Mouse (Mus musculus) embryonic fibroblast, embryonic 13.5 days (primary cell): ENCODE data around the gene Icosl. TPM values are rescaled to one million over a fixed set of nuclear protein-coding genes. Genes with fewer than 3 reads are reported as not detected.
A peak's percentile ranks its signal among the peaks of the same experiment; 100 is the strongest.

ENCODE experiments used
- H3K27ac ChIP-seq: 2 replicates; pipeline ENCODE4 v1.5.1; 2012; ENCODE audit warnings: low read length, control low read depth, inconsistent platforms; ENCODE audit not compliant: insufficient read depth
- H3K4me1 ChIP-seq: 2 replicates; pipeline ENCODE4 v1.6.1; 2011; ENCODE audit warnings: low read length; ENCODE audit not compliant: control insufficient read depth, insufficient read depth
- H3K4me3 ChIP-seq: 2 replicates; pipeline ENCODE4 v1.5.1; 2011; ENCODE audit warnings: mild to moderate bottlenecking, control low read depth, low read length; ENCODE audit not compliant: insufficient read depth
- CTCF ChIP-seq: IDR thresholded peaks from 2 replicates; pipeline ENCODE4 v1.5.1; 2011; ENCODE audit warnings: mild to moderate bottlenecking, control low read depth, low read length, moderate library complexity, borderline replicate concordance; ENCODE audit not compliant: insufficient read depth
- POLR2A ChIP-seq: IDR thresholded peaks from 2 replicates; pipeline ENCODE4 v1.6.1; 2011; ENCODE audit warnings: low read depth, mild to moderate bottlenecking, control low read depth, low read length, moderate library complexity
- polyA plus RNA-seq: library from polyadenylated mRNA; stranded (reverse); fragments of >200 nt; gene quantifications from 2 replicates; pipeline ENCODE4 v1.2.4, GENCODE M21; 2011; ENCODE audit warnings: low read depth; ENCODE audit not compliant: missing spikeins, insufficient read length

Icosl gene
- polyA plus RNA-seq, 1 experiment = 0.98 TPM

DNA sequence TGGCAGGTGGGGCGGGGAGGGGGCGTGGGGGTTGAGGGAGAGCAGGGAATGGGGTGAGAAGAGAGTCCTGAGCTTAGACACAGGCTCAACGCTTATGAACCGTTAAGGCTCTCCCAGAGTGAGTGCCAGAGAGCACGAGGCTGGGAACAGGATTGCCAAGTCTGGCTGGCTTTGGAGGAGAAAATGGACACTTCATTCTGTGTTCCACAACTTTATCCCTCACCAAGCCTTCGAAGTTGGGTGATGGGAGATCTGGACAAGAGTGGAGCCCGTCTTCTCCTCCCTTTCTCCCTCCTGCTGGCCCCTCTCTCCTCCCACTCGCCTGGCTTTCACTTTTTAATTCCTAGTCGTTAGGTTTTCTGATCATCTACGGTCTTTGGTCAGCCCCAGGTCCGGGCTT lies 561 bp upstream of the Icosl start:
- Histone ChIP-seq H3K27ac (no peak overlapping the region), H3K4me1 (0 out of 2 replicates have a peak, but pooled peaks cover 2% of the 10 kb centered on the region), H3K4me3 (peak overlapping the region; percentile 56; the same call in 1 of the 2 replicates)
- TF ChIP-seq POLR2A (no peak), CTCF (no peak)

DNA sequence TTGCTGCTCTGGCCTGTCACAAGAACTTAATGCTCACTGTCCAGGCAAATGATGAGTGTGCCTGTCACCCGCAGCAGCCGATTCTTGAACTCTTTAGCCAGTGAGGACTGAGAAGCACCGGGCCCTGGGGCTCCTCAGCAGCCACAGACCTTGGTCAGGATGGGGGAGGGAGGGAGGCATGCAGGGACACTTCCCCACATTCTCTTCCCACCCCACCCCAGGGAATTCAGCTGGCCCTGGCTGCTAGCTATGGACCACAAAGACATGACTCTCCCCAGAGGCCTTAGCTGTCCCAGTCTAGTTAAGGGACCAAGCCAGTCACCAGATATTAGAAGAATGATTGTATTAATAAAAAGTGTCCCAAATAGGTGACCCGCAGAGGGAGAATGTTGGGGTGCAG lies 5.0 kb downstream of the Icosl start:
- TF ChIP-seq POLR2A (no peak), CTCF (no peak)

DNA sequence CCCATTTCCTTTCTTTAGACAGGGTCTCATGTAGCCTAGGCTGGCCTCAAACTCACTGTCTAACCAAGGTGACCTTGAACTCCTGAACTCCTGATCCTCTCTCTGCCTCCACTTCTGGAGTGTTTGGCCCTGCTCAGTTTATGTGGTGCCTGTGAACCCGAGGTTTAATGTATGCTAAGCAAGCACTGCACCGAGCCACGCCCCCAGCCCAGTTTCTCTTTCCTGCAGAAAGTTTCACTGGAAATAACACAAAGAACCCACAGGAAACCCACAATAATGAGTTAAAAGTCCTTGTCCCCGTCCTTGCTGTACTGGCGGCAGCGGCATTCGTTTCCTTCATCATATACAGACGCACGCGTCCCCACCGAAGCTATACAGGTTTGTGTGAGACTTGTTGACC lies 5.9 kb downstream of the Icosl start:
- H3K4me1 ChIP-seq = no peaks in the 10 kb centered on the region
- H3K27ac ChIP-seq = no peak overlapping the region
- H3K4me3 ChIP-seq = no peak overlapping the region
- TF ChIP-seq CTCF (no peak), POLR2A (no peak)

More for the DNA sequence above, 5.0 kb downstream of the Icosl start:
- Histone ChIP-seq H3K27ac (no peak overlapping the region), H3K4me3 (no peak overlapping the region), H3K4me1 (no peaks in the 10 kb centered on the region)

DNA sequence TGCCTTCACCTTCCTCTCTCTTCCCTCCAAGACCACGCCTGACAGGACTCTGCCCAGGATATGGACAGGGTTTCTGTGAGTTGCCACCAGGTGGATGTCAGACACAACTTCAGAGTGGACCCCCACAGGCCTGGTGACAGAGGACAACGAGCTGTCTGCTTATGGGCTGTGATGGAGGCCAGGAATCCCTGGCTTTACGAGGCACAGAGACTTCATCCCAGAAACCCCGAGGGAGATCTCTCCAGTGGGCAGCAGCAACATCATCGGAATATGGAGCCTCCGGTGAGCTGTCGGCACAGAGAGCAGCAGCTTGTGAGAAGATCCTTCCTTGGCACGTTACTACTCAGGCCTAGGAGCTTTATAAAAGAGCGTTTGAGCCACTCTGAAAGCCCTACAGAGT lies 8.8 kb downstream of the Icosl start:
- H3K4me3 ChIP-seq = no peak overlapping the region
- H3K27ac ChIP-seq = no peak overlapping the region
- H3K4me1 ChIP-seq = no peaks in the 10 kb centered on the region
- TF ChIP-seq CTCF (no peak), POLR2A (no peak)

DNA sequence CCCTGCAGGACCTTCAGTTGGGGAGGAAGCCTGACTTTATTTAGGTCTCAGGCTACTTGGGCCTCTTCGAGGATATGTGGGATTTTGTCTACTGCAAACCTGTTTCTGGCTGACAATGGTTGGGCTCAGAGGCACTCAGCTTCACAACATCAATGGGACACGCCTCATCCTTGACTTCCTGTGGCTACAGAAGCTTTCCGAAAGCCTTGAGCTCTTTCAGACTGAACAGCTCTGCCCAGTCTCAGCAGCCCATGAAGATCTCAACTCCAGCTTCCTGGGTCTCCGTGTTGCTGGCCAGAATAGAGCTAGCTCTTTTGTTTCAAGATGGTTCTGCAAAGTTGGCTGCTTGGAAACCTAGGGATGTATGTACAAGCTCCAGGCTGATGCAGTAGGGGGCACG lies 9.2 kb downstream of the Icosl start:
- Histone ChIP-seq H3K4me3 (no peak overlapping the region), H3K4me1 (no peaks in the 10 kb centered on the region), H3K27ac (no peak overlapping the region)
- no peak for TF ChIP-seq CTCF
- TF ChIP-seq POLR2A = no peak

DNA sequence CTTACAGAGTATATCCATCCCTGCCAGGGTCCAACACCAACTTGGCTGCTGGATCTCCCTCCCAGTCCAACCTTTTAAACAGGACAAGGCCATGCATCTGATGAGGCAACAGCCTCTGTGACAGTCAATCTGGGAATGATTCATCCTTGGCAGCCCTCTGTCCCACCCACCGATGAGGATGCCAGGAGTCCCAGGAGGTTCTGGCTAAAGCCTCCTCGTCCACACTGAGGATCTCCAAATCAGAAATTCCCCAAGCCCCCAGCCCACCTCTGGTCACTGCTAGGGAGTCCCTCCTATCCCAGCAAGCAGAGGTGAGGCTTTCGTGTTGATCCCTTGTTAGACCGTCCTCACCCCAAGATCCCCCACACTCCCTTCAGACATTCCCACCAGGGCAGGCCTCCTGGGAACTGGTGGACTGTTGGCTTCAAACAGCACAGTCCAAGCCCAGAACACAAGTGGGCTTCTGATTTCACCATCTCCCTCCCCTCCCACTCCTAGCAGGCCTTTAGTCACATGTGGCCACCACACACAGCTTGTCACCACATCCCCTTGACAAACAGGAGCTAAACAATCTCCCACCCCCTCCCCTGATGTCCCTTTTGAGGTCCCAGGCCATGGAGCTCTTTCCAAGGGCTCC lies 11.0 kb downstream of the Icosl start:
- Histone ChIP-seq H3K4me3 (no peak overlapping the region), H3K4me1 (no peaks in the 10 kb centered on the region), H3K27ac (no peak overlapping the region)
- TF ChIP-seq CTCF = no peak
- no peak for TF ChIP-seq POLR2A

DNA sequence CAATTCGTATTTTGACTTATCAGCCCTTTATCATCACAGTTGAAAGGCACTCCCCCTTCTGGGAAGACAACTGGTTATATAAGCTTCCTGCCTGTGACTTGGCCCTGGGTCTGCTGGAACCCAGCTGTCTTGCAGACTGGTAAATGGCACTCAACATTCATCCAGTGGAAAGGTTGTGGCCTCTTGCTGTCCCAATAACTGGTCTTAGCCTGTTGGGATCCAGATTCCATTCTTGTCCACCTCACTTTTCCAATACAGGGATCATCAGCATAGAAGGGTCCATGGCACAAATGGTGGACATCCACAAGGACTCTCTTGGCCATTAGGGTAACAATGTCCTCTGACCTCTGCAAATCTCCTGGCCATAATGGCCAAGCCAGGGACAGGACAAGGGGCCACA lies 15.0 kb downstream of the Icosl start:
- no peak for TF ChIP-seq POLR2A
- no peak overlapping the region for H3K27ac ChIP-seq
- H3K4me1 ChIP-seq = no peaks in the 10 kb centered on the region
- no peak overlapping the region for H3K4me3 ChIP-seq

DNA sequence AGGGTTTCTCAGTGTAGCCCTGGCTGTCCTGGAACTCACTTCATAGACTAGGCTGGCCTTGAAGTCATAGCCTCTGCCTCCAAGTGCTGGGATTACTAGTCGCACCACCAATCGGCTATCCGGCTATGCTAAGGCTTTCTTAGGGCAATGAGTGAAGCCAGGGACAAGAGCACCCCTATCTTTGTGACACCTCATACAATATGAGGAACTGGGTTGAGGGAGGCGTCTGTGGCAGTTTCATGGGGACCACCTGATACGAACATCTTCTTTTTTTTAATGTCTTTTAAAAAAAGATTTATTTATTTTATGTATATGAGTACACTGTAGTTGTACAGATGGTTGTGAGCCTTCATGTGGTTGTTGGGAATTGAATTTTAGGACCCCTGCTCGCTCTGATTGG lies 16.6 kb downstream of the Icosl start:
- H3K4me1 ChIP-seq = no peaks in the 10 kb centered on the region
- TF ChIP-seq POLR2A (no peak), CTCF (no peak)

DNA sequence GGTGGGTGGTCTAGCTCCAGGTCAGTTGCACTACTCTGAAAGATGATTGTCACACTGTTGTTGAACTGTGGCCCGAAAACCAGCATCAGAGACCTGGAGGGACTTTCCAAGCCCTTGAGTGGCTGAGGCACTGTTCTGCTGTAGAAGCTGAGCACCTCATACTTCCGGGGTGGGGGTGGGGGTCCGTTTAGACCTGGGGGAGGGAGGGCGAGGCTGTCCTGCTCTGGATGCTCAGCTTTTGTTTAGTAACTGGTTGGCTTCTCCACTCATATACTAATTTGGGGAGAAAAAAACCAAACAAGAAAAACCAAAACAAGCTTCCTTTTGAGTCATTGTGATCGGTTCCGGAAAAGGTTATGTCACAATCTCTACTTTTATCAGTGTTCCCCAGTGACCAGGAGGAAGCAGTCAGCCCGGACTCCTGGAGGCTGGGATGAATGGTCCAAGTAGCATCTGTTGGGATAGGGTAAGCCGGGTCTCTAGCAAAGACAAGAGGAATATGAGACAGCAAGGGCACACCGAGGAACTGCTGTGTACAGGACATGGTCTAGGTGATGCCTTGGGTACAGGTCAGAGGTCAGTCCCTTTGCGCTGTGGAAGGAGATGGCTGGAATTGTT lies 17.5 kb downstream of the Icosl start:
- Histone ChIP-seq H3K4me1 (peaks cover 1% of the 10 kb centered on the region; the same call in 1 of the 2 replicates), H3K27ac (no peak overlapping the region), H3K4me3 (no peak overlapping the region)
- TF ChIP-seq POLR2A (no peak), CTCF (no peak)

More for the DNA sequence above, 16.6 kb downstream of the Icosl start:
- no peak overlapping the region for H3K4me3 ChIP-seq
- H3K27ac ChIP-seq = no peak overlapping the region

DNA sequence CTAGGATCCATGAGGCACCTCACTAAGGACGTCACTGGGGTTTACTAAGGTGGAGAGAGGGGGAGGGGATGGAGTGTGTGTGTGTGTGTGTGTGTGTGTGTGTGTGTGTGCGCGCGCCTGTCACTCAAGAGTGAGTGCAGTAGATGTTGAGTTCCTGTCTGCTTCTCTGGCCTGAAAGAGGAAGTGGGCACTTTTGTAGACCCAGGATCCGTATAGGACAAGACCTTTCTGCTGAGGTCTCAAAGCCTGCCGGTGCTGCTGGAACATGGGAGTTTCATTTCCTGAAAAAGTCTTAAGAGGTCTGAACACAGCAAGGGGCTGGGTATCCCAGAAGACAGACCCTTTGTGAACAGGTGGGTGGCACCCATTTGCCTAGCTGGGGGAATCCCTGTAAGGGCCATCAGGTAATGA lies 18.0 kb downstream of the Icosl start:
- peaks cover 2% of the 10 kb centered on the region; the same call in 1 of the 2 replicates for H3K4me1 ChIP-seq
- H3K4me3 ChIP-seq = no peak overlapping the region
- H3K27ac ChIP-seq = no peak overlapping the region
- no peak for TF ChIP-seq CTCF
- TF ChIP-seq POLR2A = no peak

DNA sequence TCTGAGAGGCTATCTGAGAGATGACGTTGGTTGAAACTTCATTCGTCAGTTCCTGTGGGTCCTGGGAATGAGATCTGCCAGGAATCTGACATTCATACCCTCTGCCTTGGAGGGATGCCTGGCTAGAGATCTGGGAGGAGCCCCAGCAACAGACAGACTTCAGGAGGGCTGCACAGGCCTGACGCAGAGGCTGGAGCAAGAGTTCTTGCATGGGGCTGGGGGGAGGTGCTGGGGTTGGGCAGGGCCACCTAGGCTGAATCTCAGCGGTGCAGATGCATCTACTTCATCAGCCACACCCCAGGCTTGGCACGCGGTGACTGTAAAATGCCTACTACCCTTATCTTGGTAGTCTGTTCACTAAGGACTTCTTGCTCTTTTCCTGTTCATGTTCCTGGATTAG lies 21.1 kb downstream of the Icosl start:
- H3K4me1 ChIP-seq = peaks cover 2% of the 10 kb centered on the region
- H3K4me3 ChIP-seq = no peak overlapping the region
- no peak overlapping the region for H3K27ac ChIP-seq
- no peak for TF ChIP-seq CTCF
- TF ChIP-seq POLR2A = no peak
